Mouse (Mus musculus): ENCODE measurements around the gene Ano4. TPM values are rescaled to one million over a fixed set of nuclear protein-coding genes. Genes with fewer than 3 reads are reported as not detected.

Gene Ano4
- polyA plus RNA-seq, 1 experiment from 2014 or later = 2.8 TPM

GRCm38 (mm10) chr10:89273001-89273680 is 71.4 kb downstream of the Ano4 start:
- H3K4me3 ChIP-seq = no peak overlapping the region
- H3K36me3 ChIP-seq (ENCODE audit: poor library complexity, severe bottlenecking) = no peaks in the 10 kb centered on the region
- 94% methylated on average over 3 of the region's 3 CpGs for WGBS
- no peak for ATAC-seq
- H3K27ac ChIP-seq = no peak overlapping the region
- H3K9ac ChIP-seq = no peak overlapping the region
- H3K27me3 ChIP-seq = no peaks in the 10 kb centered on the region
- no peak overlapping the region for H3K4me2 ChIP-seq
- H3K4me1 ChIP-seq = no peaks in the 10 kb centered on the region
- H3K9me3 ChIP-seq (replicated peaks) = no peaks in the 10 kb centered on the region

GRCm38 (mm10) chr10:89267312-89267711 is 77.2 kb downstream of the Ano4 start:
- 87% methylated on average over 3 of the region's 3 CpGs for WGBS
- ATAC-seq = no peak

GRCm38 (mm10) chr10:89263396-89263795 is 81.2 kb downstream of the Ano4 start:
- Histone ChIP-seq H3K4me2 (no peak overlapping the region), H3K4me1 (0 out of 2 replicates have a peak, but pooled peaks cover 4% of the 10 kb centered on the region), H3K4me3 (no peak overlapping the region), H3K27me3 (no peaks in the 10 kb centered on the region), H3K9ac (no peak overlapping the region), H3K36me3 (ENCODE audit: poor library complexity, severe bottlenecking) (no peaks in the 10 kb centered on the region), H3K9me3 (replicated peaks) (no peaks in the 10 kb centered on the region), H3K27ac (no peak overlapping the region)
- 84% methylated on average over 4 of the region's 4 CpGs for WGBS
- ATAC-seq = no peak

More at GRCm38 (mm10) chr10:89267312-89267711, 77.2 kb downstream of the Ano4 start:
- H3K27ac ChIP-seq = no peak overlapping the region
- H3K4me2 ChIP-seq = no peak overlapping the region
- H3K9ac ChIP-seq = no peak overlapping the region
- H3K27me3 ChIP-seq = no peaks in the 10 kb centered on the region
- H3K36me3 ChIP-seq (ENCODE audit: poor library complexity, severe bottlenecking) = no peaks in the 10 kb centered on the region
- H3K4me3 ChIP-seq = no peak overlapping the region
- H3K9me3 ChIP-seq (replicated peaks) = no peaks in the 10 kb centered on the region
- no peaks in the 10 kb centered on the region for H3K4me1 ChIP-seq

GRCm38 (mm10) chr10:89257457-89258381 is 86.8 kb downstream of the Ano4 start:
- Histone ChIP-seq H3K9ac (peak overlapping the region; percentile 70), H3K9me3 (replicated peaks) (no peaks in the 10 kb centered on the region), H3K4me1 (peaks cover 24% of the 10 kb centered on the region), H3K4me2 (peak overlapping the region; percentile 86), H3K36me3 (ENCODE audit: poor library complexity, severe bottlenecking) (no peaks in the 10 kb centered on the region), H3K4me3 (peak overlapping the region; percentile 57), H3K27me3 (peaks cover 7% of the 10 kb centered on the region; the same call in 1 of the 2 replicates), H3K27ac (peak overlapping the region; percentile 67)
- WGBS = 4% methylated on average over 16 of the region's 16 CpGs
- peak; percentile 83 for ATAC-seq

- no peaks in the 10 kb centered on the region for H3K36me3 ChIP-seq (ENCODE audit: poor library complexity, severe bottlenecking)
- H3K27ac ChIP-seq = peak overlapping the region; percentile 67
- H3K27me3 ChIP-seq = peaks cover 7% of the 10 kb centered on the region; the same call in 1 of the 2 replicates
- H3K4me1 ChIP-seq = peaks cover 24% of the 10 kb centered on the region
- under 1% methylated on average over 17 of the region's 17 CpGs for WGBS
- peak; percentile 80 for ATAC-seq
- H3K4me3 ChIP-seq = peak overlapping the region; percentile 57
- H3K9ac ChIP-seq = peak overlapping the region; percentile 70
- H3K4me2 ChIP-seq = peak overlapping the region; percentile 86
- H3K9me3 ChIP-seq (replicated peaks) = no peaks in the 10 kb centered on the region
Observed at GRCm38 (mm10) chr10:89256762-89257456, 87.7 kb downstream of the Ano4 start.

GRCm38 (mm10) chr10:89254765-89255164 is 89.8 kb downstream of the Ano4 start:
- Histone ChIP-seq H3K4me2 (no peak overlapping the region), H3K9ac (no peak overlapping the region), H3K4me1 (peaks cover 24% of the 10 kb centered on the region), H3K27ac (no peak overlapping the region), H3K27me3 (peaks cover 7% of the 10 kb centered on the region; the same call in 1 of the 2 replicates), H3K36me3 (ENCODE audit: poor library complexity, severe bottlenecking) (no peaks in the 10 kb centered on the region), H3K9me3 (replicated peaks) (no peaks in the 10 kb centered on the region), H3K4me3 (no peak overlapping the region)
- WGBS = 23% methylated on average over 5 of the region's 5 CpGs
- no peak for ATAC-seq

GRCm38 (mm10) chr10:89253799-89254198 is 90.8 kb downstream of the Ano4 start:
- 83% methylated on average over 3 of the region's 3 CpGs for WGBS
- H3K9ac ChIP-seq = no peak overlapping the region
- no peak overlapping the region for H3K27ac ChIP-seq
- H3K4me1 ChIP-seq = peaks cover 24% of the 10 kb centered on the region
- H3K27me3 ChIP-seq = peaks cover 7% of the 10 kb centered on the region; the same call in 1 of the 2 replicates
- no peak overlapping the region for H3K4me3 ChIP-seq
- H3K4me2 ChIP-seq = no peak overlapping the region
- no peaks in the 10 kb centered on the region for H3K9me3 ChIP-seq (replicated peaks)
- H3K36me3 ChIP-seq (ENCODE audit: poor library complexity, severe bottlenecking) = no peaks in the 10 kb centered on the region
- ATAC-seq = no peak

- 69% methylated on average over 5 of the region's 5 CpGs for WGBS
- Histone ChIP-seq H3K9ac (no peak overlapping the region), H3K27ac (no peak overlapping the region), H3K36me3 (ENCODE audit: poor library complexity, severe bottlenecking) (no peaks in the 10 kb centered on the region), H3K4me2 (no peak overlapping the region), H3K4me3 (no peak overlapping the region), H3K4me1 (peaks cover 14% of the 10 kb centered on the region), H3K27me3 (peaks cover 7% of the 10 kb centered on the region; the same call in 1 of the 2 replicates), H3K9me3 (replicated peaks) (no peaks in the 10 kb centered on the region)
- ATAC-seq = no peak
Observed at GRCm38 (mm10) chr10:89252636-89253035, 91.9 kb downstream of the Ano4 start.

GRCm38 (mm10) chr10:89243808-89244207 is 100.8 kb downstream of the Ano4 start:
- Histone ChIP-seq H3K4me1 (no peaks in the 10 kb centered on the region), H3K27ac (no peak overlapping the region), H3K4me2 (no peak overlapping the region), H3K27me3 (no peaks in the 10 kb centered on the region), H3K36me3 (ENCODE audit: poor library complexity, severe bottlenecking) (no peaks in the 10 kb centered on the region), H3K4me3 (no peak overlapping the region), H3K9ac (no peak overlapping the region), H3K9me3 (replicated peaks) (no peaks in the 10 kb centered on the region)
- no peak for ATAC-seq
- WGBS = 84% methylated on average over 1 of the region's 1 CpGs

GRCm38 (mm10) chr10:89224524-89224923 is 120.0 kb downstream of the Ano4 start:
- Histone ChIP-seq H3K4me1 (no peaks in the 10 kb centered on the region), H3K36me3 (ENCODE audit: poor library complexity, severe bottlenecking) (no peaks in the 10 kb centered on the region), H3K9me3 (replicated peaks) (no peaks in the 10 kb centered on the region), H3K4me2 (no peak overlapping the region), H3K27me3 (no peaks in the 10 kb centered on the region), H3K9ac (no peak overlapping the region), H3K4me3 (no peak overlapping the region), H3K27ac (no peak overlapping the region)
- no peak for ATAC-seq
- WGBS = 41% methylated on average over 7 of the region's 7 CpGs

- H3K4me2 ChIP-seq = no peak overlapping the region
- H3K4me3 ChIP-seq = no peak overlapping the region
- no peak overlapping the region for H3K27ac ChIP-seq
- ATAC-seq = no peak
- H3K9ac ChIP-seq = no peak overlapping the region
- 81% methylated on average over 6 of the region's 6 CpGs for WGBS
- H3K36me3 ChIP-seq (ENCODE audit: poor library complexity, severe bottlenecking) = no peaks in the 10 kb centered on the region
- H3K9me3 ChIP-seq (replicated peaks) = no peaks in the 10 kb centered on the region
- H3K27me3 ChIP-seq = no peaks in the 10 kb centered on the region
- H3K4me1 ChIP-seq = no peaks in the 10 kb centered on the region
Observed at GRCm38 (mm10) chr10:89222284-89222989, 122.1 kb downstream of the Ano4 start.
